Mouse (Mus musculus): ENCODE data around the gene Prcp. TPM values are rescaled to one million over a fixed set of nuclear protein-coding genes. Genes with fewer than 3 reads are reported as not detected.
"Not testable (repeated sequence)": the region's sequence is repeated elsewhere in the genome, so short reads cannot be mapped to it uniquely, and the experiment has no call there.

The Prcp gene
- polyA plus RNA-seq, 1 experiment from 2014 or later: 14.4 TPM

DNA sequence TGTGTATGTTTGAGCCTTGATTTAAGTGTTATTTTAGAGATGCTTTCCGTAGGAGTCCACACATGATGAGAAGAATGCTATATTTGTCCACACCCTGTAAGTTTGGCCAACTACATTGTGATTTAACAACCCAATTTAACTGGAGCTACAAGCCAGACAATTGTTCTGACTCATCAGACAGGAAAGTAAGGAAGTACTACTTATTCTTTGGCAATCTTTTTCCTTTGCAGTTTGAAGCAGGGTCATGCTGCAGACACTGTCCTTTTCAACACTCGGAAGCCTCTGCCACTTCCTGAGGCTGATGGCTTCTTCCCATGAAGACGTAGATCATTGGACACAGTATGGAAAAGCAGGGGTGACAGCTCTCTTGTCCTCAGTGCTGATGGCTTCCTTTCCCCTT is 76.5 kb downstream of the Prcp start:
- no peak for ATAC-seq (ENCODE audit: low read depth)
- Histone ChIP-seq H3K27ac (ENCODE audit: low read depth, low read length) (no peak overlapping the region), H3K36me3 (ENCODE audit: control insufficient read depth, insufficient read depth, low read length) (no peaks in the 10 kb centered on the region), H3K9ac (replicated peaks; ENCODE audit: low read depth, low read length) (no peak overlapping the region), H3K4me1 (ENCODE audit: control insufficient read depth, insufficient read depth, low read length) (no peaks in the 10 kb centered on the region), H3K4me2 (ENCODE audit: low read depth, low read length) (no peak overlapping the region), H3K27me3 (ENCODE audit: control insufficient read depth, insufficient read depth, low read length) (no peaks in the 10 kb centered on the region), H3K4me3 (ENCODE audit: low read depth, low read length) (no peak overlapping the region), H3K9me3 (ENCODE audit: control insufficient read depth, low read length) (no peaks in the 10 kb centered on the region)
- WGBS: 72% methylated on average over 3 of the region's 3 CpGs

DNA sequence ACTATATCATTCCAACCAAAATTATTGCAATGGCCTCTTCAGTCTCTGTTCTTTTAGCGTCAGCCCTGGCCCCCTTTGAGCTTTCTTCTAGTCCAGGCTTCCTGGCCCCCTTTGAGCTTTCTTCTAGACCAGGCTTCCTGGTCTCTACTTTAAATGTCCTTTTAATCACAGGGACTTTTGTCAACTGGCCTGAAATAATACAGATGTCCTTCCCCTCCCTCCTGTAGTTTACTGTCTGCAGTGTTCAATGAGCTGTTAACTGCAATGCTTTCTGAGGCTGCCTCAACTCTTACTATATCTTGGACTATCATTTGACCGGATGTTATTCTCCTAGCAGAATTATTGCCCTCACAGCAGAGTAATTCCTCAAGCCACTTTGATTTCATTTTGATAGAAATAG is 77.9 kb downstream of the Prcp start:
- H3K27me3 ChIP-seq (ENCODE audit: control insufficient read depth, insufficient read depth, low read length): no peaks in the 10 kb centered on the region
- H3K4me2 ChIP-seq (ENCODE audit: low read depth, low read length): no peak overlapping the region
- no peak overlapping the region for H3K4me3 ChIP-seq (ENCODE audit: low read depth, low read length)
- no peaks in the 10 kb centered on the region for H3K4me1 ChIP-seq (ENCODE audit: control insufficient read depth, insufficient read depth, low read length)
- 66% methylated on average over 2 of the region's 2 CpGs for WGBS
- H3K27ac ChIP-seq (ENCODE audit: low read depth, low read length): no peak overlapping the region
- no peaks in the 10 kb centered on the region for H3K9me3 ChIP-seq (ENCODE audit: control insufficient read depth, low read length)
- no peak overlapping the region for H3K9ac ChIP-seq (replicated peaks; ENCODE audit: low read depth, low read length)
- H3K36me3 ChIP-seq (ENCODE audit: control insufficient read depth, insufficient read depth, low read length): no peaks in the 10 kb centered on the region
- ATAC-seq (ENCODE audit: low read depth): no peak

DNA sequence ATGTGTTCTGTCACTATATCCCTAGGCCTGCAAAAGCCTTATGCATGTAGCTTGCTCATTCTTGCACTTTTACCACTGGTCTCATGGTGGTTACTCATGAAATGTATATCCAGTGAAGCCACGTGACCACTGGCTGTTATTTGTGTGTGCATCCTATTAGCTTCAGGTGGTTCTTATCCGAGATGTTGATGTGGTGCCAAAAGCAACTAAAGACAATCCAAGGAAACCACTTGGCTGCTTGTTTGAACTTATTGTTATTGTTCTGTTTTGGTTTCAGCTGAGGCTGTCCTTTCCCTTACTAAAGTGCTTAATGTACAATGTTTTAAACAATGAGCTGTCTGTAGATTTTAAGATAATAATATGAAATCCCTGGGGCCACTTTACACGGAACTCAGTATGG is 85.5 kb downstream of the Prcp start:
- Histone ChIP-seq H3K9ac (replicated peaks; ENCODE audit: low read depth, low read length) (no peak overlapping the region), H3K4me1 (ENCODE audit: control insufficient read depth, insufficient read depth, low read length) (no peaks in the 10 kb centered on the region), H3K4me3 (ENCODE audit: low read depth, low read length) (no peak overlapping the region), H3K9me3 (ENCODE audit: control insufficient read depth, low read length) (no peaks in the 10 kb centered on the region), H3K4me2 (ENCODE audit: low read depth, low read length) (no peak overlapping the region), H3K27me3 (ENCODE audit: control insufficient read depth, insufficient read depth, low read length) (no peaks in the 10 kb centered on the region), H3K36me3 (ENCODE audit: control insufficient read depth, insufficient read depth, low read length) (no peaks in the 10 kb centered on the region), H3K27ac (ENCODE audit: low read depth, low read length) (no peak overlapping the region)
- ATAC-seq (ENCODE audit: low read depth): no peak
- WGBS: 77% methylated on average over 3 of the region's 3 CpGs

DNA sequence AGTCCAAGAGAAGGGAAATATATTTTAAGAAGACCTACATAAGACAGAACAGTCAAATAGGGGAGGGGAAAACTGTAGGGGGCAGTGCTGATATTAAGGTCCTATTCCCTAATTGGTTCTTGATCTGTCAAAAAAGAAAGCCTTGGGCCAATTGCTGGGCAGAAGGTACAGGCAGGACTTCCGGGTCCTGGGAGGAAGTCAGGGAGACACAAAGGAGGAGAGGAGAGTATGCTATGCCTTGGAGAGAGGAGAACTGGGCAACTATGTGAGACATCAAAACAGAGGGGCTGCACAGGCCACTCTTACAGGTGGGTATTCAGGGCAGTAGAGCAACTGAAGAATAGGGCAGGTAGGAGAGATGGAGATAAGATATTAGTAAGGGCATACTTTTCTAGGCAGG is 87.6 kb downstream of the Prcp start:
- Histone ChIP-seq H3K4me3 (ENCODE audit: low read depth, low read length) (no peak overlapping the region), H3K27me3 (ENCODE audit: control insufficient read depth, insufficient read depth, low read length) (no peaks in the 10 kb centered on the region), H3K4me2 (ENCODE audit: low read depth, low read length) (no peak overlapping the region), H3K9me3 (ENCODE audit: control insufficient read depth, low read length) (no peaks in the 10 kb centered on the region), H3K9ac (replicated peaks; ENCODE audit: low read depth, low read length) (no peak overlapping the region), H3K36me3 (ENCODE audit: control insufficient read depth, insufficient read depth, low read length) (no peaks in the 10 kb centered on the region), H3K4me1 (ENCODE audit: control insufficient read depth, insufficient read depth, low read length) (no peaks in the 10 kb centered on the region), H3K27ac (ENCODE audit: low read depth, low read length) (no peak overlapping the region)
- 52% methylated on average over 1 of the region's 1 CpGs for WGBS
- no peak for ATAC-seq (ENCODE audit: low read depth)

DNA sequence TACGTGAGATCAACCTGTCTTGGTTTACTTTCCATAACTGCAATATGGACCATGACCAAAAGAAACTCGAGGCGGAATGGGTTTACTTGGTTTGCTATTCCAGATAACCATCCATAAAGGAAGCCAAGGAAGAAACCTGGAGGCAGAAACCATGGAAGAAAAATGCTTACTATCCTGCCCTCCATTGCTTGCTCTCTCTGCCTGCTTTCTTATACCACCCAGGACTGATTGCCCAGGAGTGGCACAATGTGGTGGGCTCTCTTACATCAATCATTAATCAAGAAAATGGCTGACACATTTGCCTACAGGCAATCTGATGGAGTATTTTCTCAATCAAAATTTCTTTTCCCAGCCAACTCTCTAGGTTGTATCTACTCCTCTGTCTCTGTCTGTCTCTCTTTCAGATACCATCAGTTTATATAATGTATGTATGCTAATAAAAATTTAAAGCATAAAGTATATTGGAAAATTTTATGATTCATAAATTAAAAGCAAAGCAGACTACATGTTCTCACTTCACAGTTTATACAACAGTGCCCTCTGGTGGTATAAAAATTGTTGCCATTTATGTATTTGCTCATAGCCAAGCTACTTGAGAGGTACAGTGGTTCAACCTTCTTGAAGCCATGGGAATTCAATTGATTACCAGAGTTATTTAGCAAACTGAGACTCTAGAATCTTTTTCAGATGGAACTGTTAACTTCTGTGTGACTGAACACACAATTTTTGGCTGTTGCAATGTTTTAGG is 90.7 kb downstream of the Prcp start:
- Histone ChIP-seq H3K27me3 (ENCODE audit: control insufficient read depth, insufficient read depth, low read length) (no peaks in the 10 kb centered on the region), H3K4me1 (ENCODE audit: control insufficient read depth, insufficient read depth, low read length) (no peaks in the 10 kb centered on the region), H3K27ac (ENCODE audit: low read depth, low read length) (no peak overlapping the region), H3K9ac (replicated peaks; ENCODE audit: low read depth, low read length) (no peak overlapping the region), H3K4me2 (ENCODE audit: low read depth, low read length) (no peak overlapping the region), H3K36me3 (ENCODE audit: control insufficient read depth, insufficient read depth, low read length) (no peaks in the 10 kb centered on the region), H3K9me3 (ENCODE audit: control insufficient read depth, low read length) (no peaks in the 10 kb centered on the region), H3K4me3 (ENCODE audit: low read depth, low read length) (no peak overlapping the region)
- 80% methylated on average over 3 of the region's 3 CpGs for WGBS
- peak; percentile 76; the same call in 1 of the 2 replicates for ATAC-seq (ENCODE audit: low read depth)

DNA sequence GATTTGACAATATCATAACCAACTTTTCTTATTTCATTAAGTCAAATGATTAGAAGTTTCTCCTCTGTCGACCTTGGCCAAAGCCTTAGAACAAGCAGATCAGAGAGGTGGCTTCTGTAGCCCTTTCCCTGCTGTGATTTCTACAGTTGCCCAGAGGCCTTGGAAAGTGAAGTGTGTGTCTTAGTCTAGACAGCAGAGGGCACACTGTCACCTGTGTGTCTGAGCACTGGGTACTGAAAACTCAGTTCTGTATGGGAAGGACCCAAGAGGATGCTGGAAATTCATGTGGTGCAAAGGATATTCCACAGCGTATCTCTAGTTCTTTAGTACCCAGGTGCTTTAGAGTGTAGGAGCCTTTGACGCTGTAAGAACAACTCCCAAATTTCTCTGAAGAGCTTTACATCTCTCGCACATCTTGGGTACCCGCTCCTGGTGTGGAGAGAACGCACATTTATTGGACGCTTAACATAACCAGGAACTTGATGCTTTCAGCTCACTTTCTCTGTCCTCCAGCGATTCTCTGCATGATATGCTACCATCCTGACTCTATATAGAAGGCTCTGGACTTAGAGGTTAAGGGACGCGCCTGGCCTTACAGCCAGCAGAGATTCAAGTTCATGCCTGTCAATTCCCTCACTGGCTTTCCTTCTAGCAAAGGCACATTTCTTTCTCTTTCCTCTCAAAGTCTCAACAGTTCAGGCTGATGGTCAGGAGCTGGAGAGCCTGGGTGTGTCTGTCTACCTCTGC is 93.3 kb downstream of the Prcp start:
- 66% methylated on average over 10 of the region's 10 CpGs for WGBS
- Histone ChIP-seq H3K4me1 (ENCODE audit: control insufficient read depth, insufficient read depth, low read length) (no peaks in the 10 kb centered on the region), H3K27me3 (ENCODE audit: control insufficient read depth, insufficient read depth, low read length) (no peaks in the 10 kb centered on the region), H3K27ac (ENCODE audit: low read depth, low read length) (no peak overlapping the region), H3K9ac (replicated peaks; ENCODE audit: low read depth, low read length) (no peak overlapping the region), H3K9me3 (ENCODE audit: control insufficient read depth, low read length) (no peaks in the 10 kb centered on the region), H3K4me2 (ENCODE audit: low read depth, low read length) (no peak overlapping the region), H3K4me3 (ENCODE audit: low read depth, low read length) (no peak overlapping the region), H3K36me3 (ENCODE audit: control insufficient read depth, insufficient read depth, low read length) (no peaks in the 10 kb centered on the region)
- peak; percentile 89 for ATAC-seq (ENCODE audit: low read depth)

DNA sequence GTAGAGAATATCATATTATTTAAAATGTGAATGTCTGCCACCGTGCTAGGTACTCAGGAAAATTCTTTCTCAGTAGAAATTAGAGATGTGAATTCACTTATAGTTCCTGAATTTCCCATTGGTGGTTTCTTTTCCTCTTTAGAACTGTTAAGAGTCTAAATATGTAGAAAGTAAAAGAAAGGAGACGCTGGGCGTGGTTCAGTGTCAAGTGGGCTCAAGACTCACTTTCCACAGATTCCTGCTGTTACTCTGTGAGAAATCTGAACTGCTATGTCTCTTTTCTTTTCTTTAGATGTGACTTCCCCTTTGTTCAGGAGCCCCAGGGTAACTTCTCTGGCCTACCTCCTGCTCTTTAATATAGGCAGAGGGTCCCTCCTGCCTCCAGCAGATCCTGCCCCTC is 103.2 kb downstream of the Prcp start:
- Histone ChIP-seq H3K9me3 (ENCODE audit: control insufficient read depth, low read length) (no peaks in the 10 kb centered on the region), H3K27me3 (ENCODE audit: control insufficient read depth, insufficient read depth, low read length) (no peaks in the 10 kb centered on the region), H3K4me3 (ENCODE audit: low read depth, low read length) (no peak overlapping the region), H3K4me2 (ENCODE audit: low read depth, low read length) (no peak overlapping the region), H3K36me3 (ENCODE audit: control insufficient read depth, insufficient read depth, low read length) (no peaks in the 10 kb centered on the region), H3K27ac (ENCODE audit: low read depth, low read length) (no peak overlapping the region), H3K9ac (replicated peaks; ENCODE audit: low read depth, low read length) (no peak overlapping the region), H3K4me1 (ENCODE audit: control insufficient read depth, insufficient read depth, low read length) (no peaks in the 10 kb centered on the region)
- 92% methylated on average over 3 of the region's 3 CpGs for WGBS
- ATAC-seq (ENCODE audit: low read depth): no peak

DNA sequence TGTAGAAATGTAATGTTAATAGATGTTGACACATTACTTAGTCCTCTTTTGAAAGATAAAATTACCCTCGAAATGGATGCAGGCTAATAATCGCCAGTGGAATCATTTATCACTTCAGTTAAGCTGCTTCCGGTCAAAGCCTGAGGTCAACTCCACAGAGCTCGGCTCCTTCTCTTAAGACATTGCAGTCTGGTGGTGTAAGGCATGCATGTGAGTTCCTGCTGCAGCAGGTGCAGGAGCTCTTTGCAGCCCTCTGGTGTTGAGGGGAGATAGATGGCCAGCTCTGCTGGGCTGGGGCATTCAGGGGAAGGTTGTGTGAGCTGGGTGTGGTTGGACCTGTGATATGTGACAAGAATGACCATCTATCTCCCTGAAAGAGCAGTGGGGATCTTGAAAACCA is 104.0 kb downstream of the Prcp start:
- 77% methylated on average over 4 of the region's 4 CpGs for WGBS
- no peak overlapping the region for H3K4me3 ChIP-seq (ENCODE audit: low read depth, low read length)
- ATAC-seq (ENCODE audit: low read depth): no peak
- no peaks in the 10 kb centered on the region for H3K4me1 ChIP-seq (ENCODE audit: control insufficient read depth, insufficient read depth, low read length)
- H3K4me2 ChIP-seq (ENCODE audit: low read depth, low read length): no peak overlapping the region
- H3K36me3 ChIP-seq (ENCODE audit: control insufficient read depth, insufficient read depth, low read length): no peaks in the 10 kb centered on the region
- no peaks in the 10 kb centered on the region for H3K27me3 ChIP-seq (ENCODE audit: control insufficient read depth, insufficient read depth, low read length)
- no peaks in the 10 kb centered on the region for H3K9me3 ChIP-seq (ENCODE audit: control insufficient read depth, low read length)
- H3K9ac ChIP-seq (replicated peaks; ENCODE audit: low read depth, low read length): no peak overlapping the region
- no peak overlapping the region for H3K27ac ChIP-seq (ENCODE audit: low read depth, low read length)

DNA sequence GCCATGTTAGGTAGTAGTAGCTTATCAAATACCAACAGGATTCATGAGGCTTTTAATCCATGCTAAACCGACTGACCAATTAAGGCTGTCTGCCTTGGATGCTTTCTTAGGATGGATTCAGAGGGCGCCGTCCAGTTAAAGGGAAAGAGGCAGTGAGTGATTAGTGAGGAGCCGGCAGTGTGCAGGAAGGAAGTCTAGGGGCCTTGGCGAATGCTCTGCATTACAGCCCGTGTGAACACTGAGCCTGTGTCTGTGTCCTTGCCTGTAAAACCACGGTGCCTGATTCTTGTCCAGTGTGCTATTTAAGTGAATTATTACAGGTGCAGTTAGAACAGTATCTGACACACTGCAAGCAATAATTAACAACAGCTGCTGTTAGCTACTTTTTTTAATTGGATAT is 104.5 kb downstream of the Prcp start:
- H3K27me3 ChIP-seq (ENCODE audit: control insufficient read depth, insufficient read depth, low read length); H3K4me2 ChIP-seq (ENCODE audit: low read depth, low read length); H3K9me3 ChIP-seq (ENCODE audit: control insufficient read depth, low read length); H3K4me3 ChIP-seq (ENCODE audit: low read depth, low read length); ATAC-seq (ENCODE audit: low read depth); H3K9ac ChIP-seq (replicated peaks; ENCODE audit: low read depth, low read length); H3K36me3 ChIP-seq (ENCODE audit: control insufficient read depth, insufficient read depth, low read length); H3K27ac ChIP-seq (ENCODE audit: low read depth, low read length); H3K4me1 ChIP-seq (ENCODE audit: control insufficient read depth, insufficient read depth, low read length): not testable (repeated sequence)
- 49% methylated on average over 7 of the region's 7 CpGs for WGBS

All from neural tube, embryonic 14.5 days (tissue).